Mouse (Mus musculus) stomach, embryonic 14.5 days (tissue): Measurements from ENCODE around the gene Sema6b. TPM values are rescaled to one million over a fixed set of nuclear protein-coding genes. Genes with fewer than 3 reads are reported as not detected.

Experiments used
- ATAC-seq: fragments of 200-750 bp; cut with Nextera tagmentation; 2 replicates; pipeline ENCODE4 v1.8.0; 2017; ENCODE audit warnings: low read depth, moderate TSS enrichment; ENCODE audit not compliant: insufficient number of reproducible peaks, insufficient read depth, low FRiP score
- H3K27ac ChIP-seq: fragments of 300-500 bp; sonication (generic); 2 replicates; pipeline ENCODE4 v1.5.1; 2014; ENCODE audit warnings: mild to moderate bottlenecking, low read length, moderate library complexity, mixed read lengths
- H3K27me3 ChIP-seq: fragments of 300-500 bp; sonication (generic); 2 replicates; pipeline ENCODE4 v1.6.1; 2014; ENCODE audit warnings: low read length, control low read depth, mixed read lengths; ENCODE audit not compliant: control insufficient read depth, insufficient read depth
- H3K36me3 ChIP-seq: fragments of 300-500 bp; sonication (generic); 2 replicates; pipeline ENCODE4 v1.6.1; 2014; ENCODE audit warnings: mild to moderate bottlenecking, control low read depth, low read length, moderate library complexity, mixed read lengths; ENCODE audit not compliant: control insufficient read depth, insufficient read depth
- H3K4me1 ChIP-seq: fragments of 300-500 bp; sonication (generic); 2 replicates; pipeline ENCODE4 v1.6.1; 2014; ENCODE audit warnings: low read length, control low read depth, mixed read lengths; ENCODE audit not compliant: control insufficient read depth, insufficient read depth
- H3K4me2 ChIP-seq: fragments of 300-500 bp; sonication (generic); replicated peaks from 2 replicates; pipeline ENCODE4 v1.6.1; 2014; ENCODE audit warnings: low read depth, low read length, control low read depth
- H3K4me3 ChIP-seq: fragments of 300-500 bp; sonication (generic); 2 replicates; pipeline ENCODE4 v1.5.1; 2014; ENCODE audit warnings: low read depth, low read length, control low read depth
- H3K9ac ChIP-seq: fragments of 300-500 bp; sonication (generic); replicated peaks from 2 replicates; pipeline ENCODE4 v1.6.1; 2014; ENCODE audit warnings: low read depth, mild to moderate bottlenecking, control low read depth, low read length, moderate library complexity, mixed read lengths
- H3K9me3 ChIP-seq: fragments of 300-500 bp; sonication (generic); 2 replicates; pipeline ENCODE4 v1.6.1; 2016; ENCODE audit warnings: low read depth, low read length, control low read depth; ENCODE audit not compliant: control insufficient read depth
- WGBS: fragments of 180-500 bp; shearing (Covaris S2); extraction: QIAGEN DNeasy Blood & Tissue Kit; methylation state at CpG from one replicate; pipeline ENCODE4 v1.1.7; 2014; 5-methylcytosine and 5-hydroxymethylcytosine counted together
- polyA plus RNA-seq: library from polyadenylated mRNA; unstranded; fragments of >200 nt; fragmentation: Nextera tagmentation; extraction: Ambion mirVana; gene quantifications from 2 replicates; pipeline ENCODE4 v1.2.1, GENCODE M21; 2014

Gene Sema6b
- polyA plus RNA-seq, 1 experiment from 2014 or later = 1.3 TPM

- H3K9me3 ChIP-seq = no peaks in the 10 kb centered on the region
- H3K36me3 ChIP-seq = no peaks in the 10 kb centered on the region
- peak overlapping the region; percentile 68 for H3K4me3 ChIP-seq
- peaks cover 20% of the 10 kb centered on the region; the same call in 1 of the 2 replicates for H3K4me1 ChIP-seq
- no peak overlapping the region for H3K27ac ChIP-seq
- ATAC-seq = no peak
- H3K9ac ChIP-seq = no peak overlapping the region
- peak overlapping the region; percentile 100 for H3K4me2 ChIP-seq
- peaks cover 24% of the 10 kb centered on the region for H3K27me3 ChIP-seq
- 10% methylated on average over 20 of the region's 21 CpGs for WGBS
These were observed 788 bp downstream of the Sema6b start for GRCm38 (mm10) chr17:56139355-56139754.

GRCm38 (mm10) chr17:56137839-56138613 is 2.1 kb downstream of the Sema6b start:
- 16% methylated on average over 25 of the region's 25 CpGs for WGBS
- Histone ChIP-seq H3K27ac (no peak overlapping the region), H3K36me3 (no peaks in the 10 kb centered on the region), H3K4me2 (no peak overlapping the region), H3K4me3 (no peak overlapping the region), H3K27me3 (peaks cover 24% of the 10 kb centered on the region), H3K9ac (no peak overlapping the region), H3K4me1 (peaks cover 26% of the 10 kb centered on the region; the same call in 1 of the 2 replicates), H3K9me3 (no peaks in the 10 kb centered on the region)
- no peak for ATAC-seq

GRCm38 (mm10) chr17:56136558-56136957 is 3.6 kb downstream of the Sema6b start:
- H3K4me3 ChIP-seq = no peak overlapping the region
- H3K27me3 ChIP-seq = peaks cover 19% of the 10 kb centered on the region
- H3K9me3 ChIP-seq = no peaks in the 10 kb centered on the region
- H3K4me2 ChIP-seq = no peak overlapping the region
- ATAC-seq = no peak
- no peak overlapping the region for H3K9ac ChIP-seq
- no peak overlapping the region for H3K27ac ChIP-seq
- WGBS = 86% methylated on average over 7 of the region's 7 CpGs
- H3K4me1 ChIP-seq = peaks cover 18% of the 10 kb centered on the region; the same call in 1 of the 2 replicates
- H3K36me3 ChIP-seq = no peaks in the 10 kb centered on the region

- whole genome bisulfite sequencing = 2% methylated on average over 27 of the region's 27 CpGs
These were observed 5.6 kb downstream of the Sema6b start for GRCm38 (mm10) chr17:56134463-56134971.

GRCm38 (mm10) chr17:56133457-56134363 is 6.4 kb downstream of the Sema6b start:
- 18% methylated on average over 19 of the region's 21 CpGs for WGBS
- no peak overlapping the region for H3K9ac ChIP-seq

More at GRCm38 (mm10) chr17:56134463-56134971, 5.6 kb downstream of the Sema6b start:
- no peak for ATAC-seq
- Histone ChIP-seq H3K4me1 (peaks cover 14% of the 10 kb centered on the region; the same call in 1 of the 2 replicates), H3K4me3 (peak overlapping the region; percentile 19), H3K9ac (no peak overlapping the region; the same call in 1 of the 2 replicates), H3K27me3 (peaks cover 4% of the 10 kb centered on the region; the same call in 1 of the 2 replicates), H3K27ac (no peak overlapping the region), H3K36me3 (no peaks in the 10 kb centered on the region), H3K9me3 (no peaks in the 10 kb centered on the region), H3K4me2 (peak overlapping the region; percentile 64)

GRCm38 (mm10) chr17:56132661-56133060 is 7.5 kb downstream of the Sema6b start:
- 6% methylated on average over 14 of the region's 14 CpGs for WGBS
- no peak overlapping the region for H3K4me2 ChIP-seq
- no peaks in the 10 kb centered on the region for H3K36me3 ChIP-seq
- no peaks in the 10 kb centered on the region for H3K27me3 ChIP-seq
- H3K27ac ChIP-seq = no peak overlapping the region
- peaks cover 10% of the 10 kb centered on the region; the same call in 1 of the 2 replicates for H3K4me1 ChIP-seq
- ATAC-seq = no peak
- no peak overlapping the region for H3K4me3 ChIP-seq
- no peaks in the 10 kb centered on the region for H3K9me3 ChIP-seq
- no peak overlapping the region for H3K9ac ChIP-seq

More at GRCm38 (mm10) chr17:56133457-56134363, 6.4 kb downstream of the Sema6b start:
- Histone ChIP-seq H3K36me3 (no peaks in the 10 kb centered on the region), H3K4me1 (peaks cover 14% of the 10 kb centered on the region; the same call in 1 of the 2 replicates), H3K27ac (peak overlapping the region; percentile 12; the same call in 1 of the 2 replicates), H3K27me3 (no peaks in the 10 kb centered on the region), H3K4me2 (peak overlapping the region; percentile 64), H3K9me3 (no peaks in the 10 kb centered on the region), H3K4me3 (peak overlapping the region; percentile 19)
- peak; percentile 75 for ATAC-seq

- Histone ChIP-seq H3K4me3 (no peak overlapping the region), H3K4me2 (no peak overlapping the region), H3K27ac (no peak overlapping the region), H3K9ac (no peak overlapping the region), H3K36me3 (no peaks in the 10 kb centered on the region), H3K4me1 (peaks cover 10% of the 10 kb centered on the region; the same call in 1 of the 2 replicates), H3K27me3 (no peaks in the 10 kb centered on the region), H3K9me3 (no peaks in the 10 kb centered on the region)
- ATAC-seq = no peak
- WGBS = 42% methylated on average over 7 of the region's 7 CpGs
These were observed 8.3 kb downstream of the Sema6b start for GRCm38 (mm10) chr17:56131814-56132213.

GRCm38 (mm10) chr17:56131136-56131535 is 9.0 kb downstream of the Sema6b start:
- peaks cover 10% of the 10 kb centered on the region; the same call in 1 of the 2 replicates for H3K4me1 ChIP-seq
- H3K27me3 ChIP-seq = no peaks in the 10 kb centered on the region
- H3K36me3 ChIP-seq = no peaks in the 10 kb centered on the region
- no peak for ATAC-seq
- no peak overlapping the region for H3K27ac ChIP-seq
- H3K9me3 ChIP-seq = no peaks in the 10 kb centered on the region
- WGBS = 94% methylated on average over 10 of the region's 10 CpGs
- no peak overlapping the region for H3K9ac ChIP-seq
- no peak overlapping the region for H3K4me3 ChIP-seq
- no peak overlapping the region for H3K4me2 ChIP-seq
